ENCODE assay signal across 24 mouse cellular contexts in the genomic region with DNA sequence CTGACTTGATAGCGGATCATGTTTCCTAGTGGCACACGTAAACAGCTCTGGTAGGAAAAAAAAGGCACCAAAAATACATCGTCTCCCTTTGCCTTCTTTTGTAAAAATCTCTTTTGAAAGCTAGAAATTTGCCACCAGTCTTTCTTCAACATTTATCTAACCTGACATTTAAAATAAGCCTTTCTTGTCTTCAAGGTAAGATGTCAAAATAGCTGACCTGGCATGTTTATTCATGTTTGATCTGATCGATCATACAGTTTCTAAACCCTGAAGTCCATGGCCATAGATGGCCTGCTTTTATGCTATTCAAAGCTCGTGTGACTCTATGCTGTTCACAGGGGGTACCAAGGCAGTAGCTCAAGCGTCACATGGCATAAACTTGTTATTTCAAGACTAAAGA.
DNase-seq lines count a peak whose midpoint lies in the region; ATAC-seq and TF ChIP-seq lines count a peak whose summit lies in the region.
"Had no signal": no experiment of that assay in that cellular context is flagged by ENCODE, and none has a peak within 500 bp of the region (broad histone marks: within the 10 kb centered on the region; RNA-seq: fewer than 3 reads in every experiment).

No protein-coding gene starts in this region.

- intact Hi-C loops in heart, postnatal 25 days (cut with DNase I) = no loop called here

- H3K9me3 ChIP-seq in CH12.LX (replicated peaks; ENCODE audit: low read length) (no peaks in the 10 kb centered on the region), ES-E14 (ENCODE audit: control insufficient read depth, insufficient read depth, low read depth, low read length) (no peaks in the 10 kb centered on the region), MEL (replicated peaks; ENCODE audit: insufficient read depth, low read length) (no peaks in the 10 kb centered on the region)
- H3K9me3 ChIP-seq: G1E had no signal

- no peak for TF ChIP-seq CTCF in CH12.LX (conservative IDR thresholded peaks at IDR 0.05 in 1 of 2, IDR thresholded peaks at IDR 0.05 in 1 of 2; ENCODE audit: low read depth in 2 of 2, low read length in 2 of 2)
- TF ChIP-seq CTCF in MEL (IDR thresholded peaks at IDR 0.05 in 2 of 3, conservative IDR thresholded peaks at IDR 0.05 in 1 of 3; ENCODE audit: control insufficient read depth in 1 of 3, insufficient read depth in 1 of 3, low read depth in 2 of 3, low read length in 3 of 3, poor library complexity in 1 of 3, severe bottlenecking in 1 of 3) = no peak

- no peak overlapping the region for H3K4me2 ChIP-seq in CH12.LX (ENCODE audit: insufficient read depth, low read depth, poor library complexity, severe bottlenecking)

- TF ChIP-seq EP300 in CH12.LX (IDR thresholded peaks at IDR 0.05; ENCODE audit: low read length) = no peak
- no peak for TF ChIP-seq EP300 in MEL (IDR thresholded peaks at IDR 0.05; ENCODE audit: low read depth in 1 of 2, low read length in 2 of 2)

- H3K9ac ChIP-seq in CH12.LX (ENCODE audit: insufficient read depth, low read depth) = no peak overlapping the region
- H3K9ac ChIP-seq in ES-E14 (ENCODE audit: insufficient read depth, low read depth, low read length, poor library complexity, severe bottlenecking) = no peak overlapping the region
- no peak overlapping the region for H3K9ac ChIP-seq in MEL (ENCODE audit: control insufficient read depth, low read depth, low read length, poor library complexity, severe bottlenecking)

- dilution Hi-C loops in CH12.LX (cut with MboI; ENCODE audit: extremely low pct_ligation_motif_present, extremely low pct_unique_long_range_greater_than_20kb, low sequenced_read_pairs) = no loop called here

- ATAC-seq in activated CD4-positive, CD25-positive, alpha-beta regulatory T cell, adult 4 months = no peak
- ATAC-seq: CD4-positive, CD25-positive, alpha-beta regulatory T cell, adult 4 months; Patski had no signal

- H3K36me3 ChIP-seq in CH12.LX (replicated peaks in 1 of 2; ENCODE audit: control insufficient read depth in 1 of 2, insufficient read depth in 1 of 2, low read length in 1 of 2) = peaks cover 0 to 36% of the 10 kb centered on the region in 2 experiments
- no peaks in the 10 kb centered on the region for H3K36me3 ChIP-seq in ES-E14 (ENCODE audit: control insufficient read depth, insufficient read depth, low read length, poor library complexity, severe bottlenecking)
- H3K36me3 ChIP-seq in MEL (ENCODE audit: control insufficient read depth in 1 of 2, insufficient read depth in 2 of 2, low read length in 2 of 2) = peaks cover 8 to 14% of the 10 kb centered on the region in 2 experiments

- H3K27ac ChIP-seq in CH12.LX (ENCODE audit: insufficient read depth, low read depth) (no peak overlapping the region), ES-E14 (ENCODE audit: insufficient read depth, low read depth, low read length, poor library complexity, severe bottlenecking) (no peak overlapping the region), MEL (ENCODE audit: control insufficient read depth, low read depth, low read length) (no peak overlapping the region)

- no peaks in the 10 kb centered on the region for H3K79me2 ChIP-seq in CH12.LX (replicated peaks; ENCODE audit: control insufficient read depth, extremely low read depth, insufficient read depth, poor library complexity, severe bottlenecking)
- no peaks in the 10 kb centered on the region for H3K79me2 ChIP-seq in MEL (ENCODE audit: control insufficient read depth, insufficient read depth, low read length, poor library complexity)

- H3K27me3 ChIP-seq in CH12.LX (replicated peaks) = no peaks in the 10 kb centered on the region
- H3K27me3 ChIP-seq in MEL (ENCODE audit: control insufficient read depth in 1 of 2, insufficient read depth in 2 of 2, low read length in 2 of 2) = no peaks in the 10 kb centered on the region
- H3K27me3 ChIP-seq: Patski had no signal

- H3K4me3 ChIP-seq in CH12.LX (replicated peaks in 1 of 3; ENCODE audit: low read depth in 2 of 3, low read length in 2 of 3, poor library complexity in 1 of 3) = no peak overlapping the region
- H3K4me3 ChIP-seq in ES-E14 (ENCODE audit: insufficient read depth in 1 of 2, low read depth in 1 of 2, low read length in 2 of 2, poor library complexity in 1 of 2, severe bottlenecking in 1 of 2) = no peak overlapping the region
- H3K4me3 ChIP-seq in MEL (ENCODE audit: control insufficient read depth in 1 of 2, insufficient read depth in 1 of 2, low read depth in 2 of 2, low read length in 2 of 2) = no peak overlapping the region

- 0 out of 4 replicates have a peak, but pooled peaks cover 0 to 4% of the 10 kb centered on the region in 2 experiments for H3K4me1 ChIP-seq in CH12.LX (ENCODE audit: control insufficient read depth in 1 of 2, insufficient read depth in 2 of 2)
- peaks cover 0 to 2% of the 10 kb centered on the region in 2 experiments; a peak in 1 of 4 replicates for H3K4me1 ChIP-seq in ES-E14 (ENCODE audit: control insufficient read depth in 2 of 2, insufficient read depth in 2 of 2, low read length in 2 of 2, poor library complexity in 1 of 2)
- peaks cover 10 to 12% of the 10 kb centered on the region in 2 experiments for H3K4me1 ChIP-seq in MEL (ENCODE audit: control insufficient read depth in 1 of 2, insufficient read depth in 2 of 2, low read length in 2 of 2)

- in situ Hi-C loops in CH12.LX (cut with MboI; ENCODE audit: low pct_ligation_motif_present, low pct_unique_long_range_greater_than_20kb, low sequenced_read_pairs) = no loop called here
- in situ Hi-C loops in ES-E14 (cut with MboI; ENCODE audit: low sequenced_read_pairs in 2 of 2, unreplicated experiment in 2 of 2) = no loop called here

- TF ChIP-seq RAD21 in CH12.LX (IDR thresholded peaks at IDR 0.05; ENCODE audit: low read depth, low read length) (no peak), MEL (IDR thresholded peaks at IDR 0.05; ENCODE audit: low read depth, low read length) (no peak)

- TF ChIP-seq POLR2A in CH12.LX (IDR thresholded peaks at IDR 0.05; ENCODE audit: low read depth, low read length) = no peak
- TF ChIP-seq POLR2A in MEL (IDR thresholded peaks at IDR 0.05; ENCODE audit: control insufficient read depth in 1 of 2, insufficient read depth in 1 of 2, low read depth in 1 of 2, low read length in 2 of 2, poor library complexity in 1 of 2) = no peak

- DNase-seq in heart, adult 11 months = peak; percentile 12
- DNase-seq in heart, postnatal 25 days (ENCODE audit: low spot score) = no peak
- DNase-seq in CH12.LX (ENCODE audit: extremely low read depth) = no peak
- no peak for DNase-seq in ES-E14 (ENCODE audit: low read depth, low spot score)
- DNase-seq in MEL (ENCODE audit: low read depth, low spot score) = no peak
- DNase-seq in layer of hippocampus, postnatal 36 days = no peak
- DNase-seq in retina, postnatal 1 day = no peak
- DNase-seq: adrenal gland, adult 2 months; adrenal gland, adult 8-10 months; adrenal gland, postnatal 10 days; adrenal gland, postnatal 14 days; adrenal gland, postnatal 25 days; adrenal gland, postnatal 36 days; B cell, adult 2 months; cerebellum, adult 11 months; cerebellum, adult 11-12 months; cerebellum, adult 18-20 months; cerebellum, adult 2 months; cerebellum, adult 8-10 months; cerebellum, adult 9-10 months had no signal

TF ChIP-seq in CH12.LX, 34 proteins besides CTCF, POLR2A, EP300 and RAD21:
- TF ChIP-seq MXI1 (IDR thresholded peaks at IDR 0.05; ENCODE audit: low read depth, low read length) = no peak
- no peak for TF ChIP-seq ETS1 (conservative IDR thresholded peaks at IDR 0.05; ENCODE audit: low read depth, low read length)
- TF ChIP-seq ZKSCAN1 (IDR thresholded peaks at IDR 0.05; ENCODE audit: borderline replicate concordance, low read depth, low read length) = no peak
- TF ChIP-seq MAFK (IDR thresholded peaks at IDR 0.05; ENCODE audit: insufficient replicate concordance, low read length) = 0 out of 2 replicates have a peak, but pooled peaks have one; percentile 57
- TF ChIP-seq GABPA (IDR thresholded peaks at IDR 0.05; ENCODE audit: insufficient replicate concordance, low read depth, low read length) = no peak
- no peak for TF ChIP-seq PAX5 (IDR thresholded peaks at IDR 0.05; ENCODE audit: low read length)

TF ChIP-seq in ES-E14, 5 proteins besides CTCF, POLR2A, EP300 and RAD21:
- TF ChIP-seq HCFC1 (IDR thresholded peaks at IDR 0.05; ENCODE audit: borderline replicate concordance, insufficient read depth, low read length) (no peak), MAFK (IDR thresholded peaks at IDR 0.05; ENCODE audit: insufficient read depth, low read depth, low read length) (peak; percentile 78), ZC3H11A (IDR thresholded peaks at IDR 0.05; ENCODE audit: borderline replicate concordance, low read depth, low read length) (no peak), ZNF384 (IDR thresholded peaks at IDR 0.05; ENCODE audit: low read depth, low read length) (no peak), CHD2 (IDR thresholded peaks at IDR 0.05; ENCODE audit: low read depth, low read length) (no peak)

TF ChIP-seq in MEL, 35 proteins besides CTCF, POLR2A, EP300 and RAD21:
- TF ChIP-seq USF1 (IDR thresholded peaks at IDR 0.05; ENCODE audit: low read depth, low read length) (no peak), MAFK (IDR thresholded peaks at IDR 0.05; ENCODE audit: borderline replicate concordance, low read depth, low read length) (0 out of 2 replicates have a peak, but pooled peaks have one; percentile 45)
